Mouse (Mus musculus) hindbrain, embryonic 14.5 days (tissue): ENCODE data around the gene Tbca. TPM values are rescaled to one million over a fixed set of nuclear protein-coding genes. Genes with fewer than 3 reads are reported as not detected.

Experiments
- ATAC-seq: fragments of 200-750 bp; cut with Nextera tagmentation; 2 replicates; pipeline ENCODE4 v1.8.0; 2017; ENCODE audit warnings: moderate number of reproducible peaks, mild to moderate bottlenecking, moderate TSS enrichment, moderate library complexity; ENCODE audit not compliant: low FRiP score
- DNase-seq: peaks from one replicate; pipeline ENCODE4 v3.0.0-alpha.2; 2015; ENCODE audit warnings: low spot score
- H3K27ac ChIP-seq: fragments of 300-500 bp; sonication (generic); 2 replicates; pipeline ENCODE4 v1.5.1; 2014; ENCODE audit warnings: mild to moderate bottlenecking, moderate library complexity
- H3K27me3 ChIP-seq: fragments of 300-500 bp; sonication (generic); 2 replicates; pipeline ENCODE4 v1.6.1; 2014; ENCODE audit warnings: mild to moderate bottlenecking, low read length, mixed read lengths; ENCODE audit not compliant: control insufficient read depth, insufficient read depth
- H3K36me3 ChIP-seq: fragments of 300-500 bp; sonication (generic); replicated peaks from 2 replicates; pipeline ENCODE4 v1.6.1; 2014; ENCODE audit not compliant: control insufficient read depth, insufficient read depth
- H3K4me1 ChIP-seq: fragments of 300-500 bp; sonication (generic); replicated peaks from 2 replicates; pipeline ENCODE4 v1.6.1; 2014; ENCODE audit warnings: antibody characterized with exemption, low read length, mixed read lengths; ENCODE audit not compliant: control insufficient read depth, insufficient read depth
- H3K4me2 ChIP-seq: fragments of 300-500 bp; sonication (generic); replicated peaks from 2 replicates; pipeline ENCODE4 v1.6.1; 2014; ENCODE audit warnings: mild to moderate bottlenecking, moderate library complexity
- H3K4me3 ChIP-seq: fragments of 300-500 bp; sonication (generic); replicated peaks from 2 replicates; pipeline ENCODE4 v1.5.1; 2014; ENCODE audit warnings: mild to moderate bottlenecking, low read length
- H3K9ac ChIP-seq: fragments of 300-500 bp; sonication (generic); 2 replicates; pipeline ENCODE4 v1.6.1; 2014
- H3K9me3 ChIP-seq: fragments of 300-500 bp; sonication (generic); 2 replicates; pipeline ENCODE4 v1.6.1; 2016; ENCODE audit warnings: low read length; ENCODE audit not compliant: control insufficient read depth
- WGBS: fragments of 180-500 bp; shearing (Covaris S2); extraction: QIAGEN DNeasy Blood & Tissue Kit; methylation state at CpG from one replicate; pipeline ENCODE4 v1.1.7; 2014; 5-methylcytosine and 5-hydroxymethylcytosine counted together
- polyA plus RNA-seq: library from polyadenylated mRNA; unstranded; fragments of >200 nt; fragmentation: Nextera tagmentation; extraction: Ambion mirVana; gene quantifications from 2 replicates; pipeline ENCODE4 v1.2.1, GENCODE M21; 2014

Tbca gene
- polyA plus RNA-seq, 1 experiment from 2014 or later: 314 TPM

DNA sequence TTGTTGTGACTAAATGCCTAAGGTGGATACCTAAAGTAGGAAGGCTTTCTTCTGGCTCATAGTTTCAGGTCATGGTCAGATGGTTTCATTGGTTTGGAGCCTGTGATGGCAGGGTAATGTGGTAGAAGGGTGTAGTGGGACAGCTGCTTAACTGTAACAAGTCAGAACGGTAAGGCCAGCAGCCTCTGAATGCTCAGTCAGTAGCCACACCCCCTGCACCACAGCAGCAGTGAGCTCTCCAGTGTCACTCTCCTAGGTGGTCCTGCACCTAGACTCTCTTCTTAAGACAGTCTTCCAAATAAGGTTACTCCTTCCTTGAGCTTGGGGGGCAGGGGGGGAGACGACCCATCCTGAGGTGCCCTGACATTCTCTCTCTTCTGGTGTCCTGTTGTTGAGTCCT is 39.1 kb downstream of the Tbca start:
- Histone ChIP-seq H3K4me1 (no peaks in the 10 kb centered on the region), H3K27me3 (no peaks in the 10 kb centered on the region), H3K9ac (no peak overlapping the region), H3K27ac (no peak overlapping the region), H3K4me2 (no peak overlapping the region), H3K9me3 (no peaks in the 10 kb centered on the region), H3K36me3 (0 out of 2 replicates have a peak, but pooled peaks cover 5% of the 10 kb centered on the region), H3K4me3 (no peak overlapping the region)
- WGBS: 54% methylated on average over 2 of the region's 2 CpGs
- ATAC-seq (no peak), DNase-seq (no peak)

DNA sequence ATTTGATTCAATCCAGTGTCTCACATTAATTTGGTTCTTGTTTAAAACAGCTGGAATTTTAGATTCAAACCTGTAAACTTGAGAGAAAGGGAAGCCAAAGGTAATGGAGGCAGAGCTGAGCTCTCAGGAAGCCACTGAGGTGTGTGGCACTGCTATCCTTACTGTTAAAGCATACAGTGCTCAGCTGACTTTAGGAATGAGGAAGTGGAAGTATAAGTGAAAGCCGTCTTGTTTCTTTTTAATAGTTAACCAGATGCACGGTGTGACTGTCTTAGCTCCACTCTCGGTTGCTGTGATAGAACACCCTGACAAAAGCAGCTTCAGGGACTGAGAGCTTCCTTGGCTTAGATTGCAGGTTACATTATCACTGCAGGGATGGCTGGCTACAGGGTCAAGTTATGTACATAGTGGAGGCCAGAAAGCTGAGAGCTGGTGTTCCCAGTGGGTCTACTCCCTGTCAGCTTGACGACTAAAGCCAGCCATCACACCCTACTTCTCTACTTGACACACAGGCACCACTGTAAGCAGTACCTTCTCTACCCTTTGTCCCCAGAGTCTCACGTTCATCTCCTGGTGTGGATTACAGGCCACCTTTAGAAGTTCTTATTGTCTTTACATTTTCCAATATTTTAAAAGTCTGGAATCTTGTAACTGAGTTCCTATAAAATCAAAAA is 49.5 kb downstream of the Tbca start:
- no peak overlapping the region for H3K4me3 ChIP-seq
- peak overlapping the region; percentile 61 for H3K27ac ChIP-seq
- 0 out of 2 replicates have a peak, but pooled peaks cover 8% of the 10 kb centered on the region for H3K4me1 ChIP-seq
- H3K9ac ChIP-seq: no peak overlapping the region
- ATAC-seq: no peak
- H3K27me3 ChIP-seq: no peaks in the 10 kb centered on the region
- DNase-seq: no peak
- peaks cover 32% of the 10 kb centered on the region; the same call in 1 of the 2 replicates for H3K36me3 ChIP-seq
- H3K9me3 ChIP-seq: no peaks in the 10 kb centered on the region
- H3K4me2 ChIP-seq: no peak overlapping the region
- WGBS: 66% methylated on average over 5 of the region's 5 CpGs

DNA sequence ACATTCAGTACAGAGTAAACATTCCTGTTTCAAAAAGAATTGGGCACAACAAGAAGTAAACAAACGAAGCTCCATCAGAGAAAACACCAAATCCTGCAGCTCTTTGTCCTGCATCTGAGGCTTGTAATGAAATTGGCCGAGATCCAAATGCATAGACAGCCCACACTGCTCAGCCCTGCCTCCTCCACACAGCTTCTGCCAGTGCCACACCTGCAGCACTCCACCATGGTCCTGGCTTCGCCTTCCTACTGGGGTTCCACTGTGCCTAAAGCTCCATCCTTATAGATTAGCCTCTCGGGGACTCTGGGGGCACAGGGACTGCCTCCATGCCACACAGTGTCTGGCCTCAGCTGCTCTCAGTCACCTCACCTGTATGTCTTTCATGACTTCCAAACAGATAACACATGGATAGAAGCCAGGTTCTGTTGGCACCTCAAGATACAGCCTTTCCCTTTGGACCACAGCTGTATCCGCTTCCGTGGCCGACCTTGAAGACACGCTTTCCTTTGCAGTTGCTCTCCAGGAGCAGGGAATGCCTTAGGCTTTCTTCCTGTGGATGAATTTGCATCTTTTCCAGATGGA is 50.1 kb downstream of the Tbca start:
- no peak overlapping the region for H3K9ac ChIP-seq
- no peaks in the 10 kb centered on the region for H3K27me3 ChIP-seq
- no peak overlapping the region for H3K4me2 ChIP-seq
- H3K27ac ChIP-seq: peak overlapping the region; percentile 63
- 74% methylated on average over 8 of the region's 8 CpGs for WGBS
- 0 out of 2 replicates have a peak, but pooled peaks cover 8% of the 10 kb centered on the region for H3K4me1 ChIP-seq
- no peaks in the 10 kb centered on the region for H3K9me3 ChIP-seq
- no peak overlapping the region for H3K4me3 ChIP-seq
- peaks cover 31% of the 10 kb centered on the region; the same call in 1 of the 2 replicates for H3K36me3 ChIP-seq
- peak; percentile 52 for DNase-seq
- peak; percentile 74; the same call in 1 of the 2 replicates for ATAC-seq

DNA sequence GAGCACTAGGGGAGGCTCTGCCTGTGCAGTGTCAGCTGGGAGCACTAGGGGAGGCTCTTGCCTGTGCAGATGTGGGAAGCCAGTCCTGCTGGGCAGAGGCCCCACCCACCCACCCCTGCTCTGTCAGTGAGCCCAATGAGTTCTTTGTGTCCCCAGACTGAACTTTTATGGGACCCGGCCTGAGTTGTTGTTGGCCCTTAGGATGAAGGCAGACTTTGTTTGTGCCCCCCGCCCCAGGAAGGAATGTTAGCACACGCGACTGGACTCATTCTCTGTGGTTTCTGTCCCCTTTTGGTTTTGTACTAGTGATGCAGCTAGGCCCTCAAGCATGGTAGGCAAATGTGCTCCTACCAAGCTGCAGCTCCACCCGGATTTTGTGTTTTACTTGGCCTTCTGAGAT is 54.5 kb downstream of the Tbca start:
- Histone ChIP-seq H3K9me3 (no peaks in the 10 kb centered on the region), H3K4me2 (no peak overlapping the region), H3K4me1 (0 out of 2 replicates have a peak, but pooled peaks cover 3% of the 10 kb centered on the region), H3K4me3 (no peak overlapping the region), H3K27ac (no peak overlapping the region), H3K36me3 (peaks cover 21% of the 10 kb centered on the region; the same call in 1 of the 2 replicates), H3K27me3 (no peaks in the 10 kb centered on the region), H3K9ac (no peak overlapping the region)
- ATAC-seq: no peak
- no peak for DNase-seq
- 64% methylated on average over 5 of the region's 5 CpGs for WGBS

DNA sequence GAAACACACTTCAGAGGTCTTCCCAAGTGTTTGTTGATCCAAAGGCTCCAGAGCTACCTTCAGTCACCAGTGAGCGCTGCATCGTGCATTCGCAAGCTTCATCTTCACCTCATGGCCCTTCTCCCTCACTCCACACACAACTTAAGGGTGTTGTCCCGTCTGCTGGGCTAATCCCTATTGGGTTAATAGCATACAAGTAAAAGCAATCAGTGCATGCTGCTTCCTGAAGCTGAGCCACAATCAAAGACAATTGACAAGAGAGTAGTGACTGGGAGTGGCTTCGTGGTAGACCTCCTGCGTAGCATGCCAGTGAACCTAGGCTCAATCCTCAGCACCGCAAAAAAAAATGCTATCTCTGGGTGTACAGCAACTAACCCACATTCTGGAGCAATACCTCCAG is 59.2 kb downstream of the Tbca start:
- H3K9ac ChIP-seq: no peak overlapping the region
- no peaks in the 10 kb centered on the region for H3K9me3 ChIP-seq
- no peaks in the 10 kb centered on the region for H3K4me1 ChIP-seq
- ATAC-seq (no peak), DNase-seq (no peak)
- no peaks in the 10 kb centered on the region for H3K27me3 ChIP-seq
- WGBS: 79% methylated on average over 7 of the region's 7 CpGs
- H3K4me3 ChIP-seq: no peak overlapping the region
- H3K27ac ChIP-seq: no peak overlapping the region
- 0 out of 2 replicates have a peak, but pooled peaks cover 8% of the 10 kb centered on the region for H3K36me3 ChIP-seq
- H3K4me2 ChIP-seq: no peak overlapping the region

DNA sequence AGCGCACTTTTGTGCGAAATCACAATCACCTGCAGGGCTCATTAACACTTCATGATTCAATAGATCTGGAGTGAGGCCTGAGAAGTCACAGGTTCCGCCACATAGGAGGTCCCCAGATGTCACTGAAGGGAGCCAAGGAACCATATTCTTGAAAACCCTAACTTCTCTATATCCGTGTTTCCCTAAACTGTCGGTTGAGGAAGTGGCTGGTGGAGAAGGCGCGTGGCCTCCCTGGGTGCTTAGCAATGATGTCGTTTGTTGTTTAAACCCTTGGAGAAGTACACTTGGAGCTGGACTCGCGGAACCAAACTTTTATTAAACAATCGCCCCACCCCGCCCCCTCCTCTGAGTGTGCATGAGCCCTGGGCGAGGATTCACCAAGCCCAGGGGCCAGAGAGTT is 60.6 kb downstream of the Tbca start:
- WGBS: 77% methylated on average over 13 of the region's 13 CpGs
- Histone ChIP-seq H3K4me2 (no peak overlapping the region), H3K27ac (no peak overlapping the region), H3K27me3 (no peaks in the 10 kb centered on the region), H3K36me3 (no peaks in the 10 kb centered on the region), H3K4me3 (no peak overlapping the region), H3K9ac (no peak overlapping the region), H3K9me3 (no peaks in the 10 kb centered on the region), H3K4me1 (no peaks in the 10 kb centered on the region)
- no peak for DNase-seq
- no peak for ATAC-seq

DNA sequence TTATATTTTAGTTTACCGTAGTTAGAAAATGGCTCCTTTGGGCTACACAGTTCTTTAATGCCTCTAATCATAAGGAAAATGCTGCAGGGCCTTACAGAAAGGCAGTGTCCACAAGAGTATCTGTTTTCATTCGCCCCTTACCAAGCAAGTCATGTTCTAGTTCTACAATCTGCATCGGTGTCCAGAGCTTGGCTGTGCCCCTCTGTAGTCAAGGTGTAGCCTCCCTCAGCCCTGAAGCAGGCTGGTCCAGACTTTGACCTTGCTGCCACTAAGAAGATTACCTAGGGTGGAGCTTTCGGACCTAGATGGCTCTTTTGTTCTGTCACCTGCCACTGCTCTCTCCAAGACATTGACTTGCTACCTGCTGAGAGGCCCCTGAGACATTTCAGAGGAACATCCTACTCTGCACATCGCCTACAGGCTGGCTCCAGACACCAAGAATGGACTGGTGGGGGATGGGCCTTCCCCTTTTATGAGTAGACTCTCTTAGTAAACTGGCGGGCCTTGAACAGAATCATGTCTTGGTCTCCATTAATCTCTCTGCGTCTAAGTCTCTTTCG is 69.4 kb downstream of the Tbca start:
- Histone ChIP-seq H3K27ac (no peak overlapping the region), H3K27me3 (peaks cover 33% of the 10 kb centered on the region), H3K36me3 (no peaks in the 10 kb centered on the region), H3K9ac (no peak overlapping the region), H3K4me3 (no peak overlapping the region), H3K4me2 (no peak overlapping the region), H3K4me1 (no peaks in the 10 kb centered on the region), H3K9me3 (no peaks in the 10 kb centered on the region)
- DNase-seq (no peak), ATAC-seq (no peak)
- 68% methylated on average over 8 of the region's 8 CpGs for WGBS

DNA sequence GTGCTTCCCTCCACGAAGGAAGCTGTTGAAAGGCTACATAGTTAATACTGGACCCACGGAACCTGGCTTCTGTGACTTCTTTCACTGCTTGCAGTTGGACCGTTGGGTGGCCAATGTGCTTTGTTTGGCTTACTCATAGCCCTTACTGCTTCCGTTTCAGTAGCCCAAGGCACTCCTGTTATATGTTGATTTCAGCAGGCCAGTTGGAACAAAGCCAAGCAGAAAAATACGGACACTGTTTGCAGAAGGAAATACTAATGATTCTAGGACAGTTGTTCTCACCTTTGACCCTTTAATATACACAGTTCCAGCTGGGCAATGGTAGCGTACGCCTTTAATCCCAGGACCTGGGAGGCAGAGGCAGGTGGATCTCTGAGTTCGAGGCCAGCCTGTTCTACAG is 70.5 kb downstream of the Tbca start:
- Histone ChIP-seq H3K4me1 (no peaks in the 10 kb centered on the region), H3K4me2 (no peak overlapping the region), H3K27me3 (peaks cover 44% of the 10 kb centered on the region), H3K36me3 (no peaks in the 10 kb centered on the region), H3K9ac (no peak overlapping the region), H3K27ac (no peak overlapping the region), H3K9me3 (no peaks in the 10 kb centered on the region), H3K4me3 (no peak overlapping the region)
- WGBS: 85% methylated on average over 8 of the region's 8 CpGs
- ATAC-seq (no peak), DNase-seq (no peak)

DNA sequence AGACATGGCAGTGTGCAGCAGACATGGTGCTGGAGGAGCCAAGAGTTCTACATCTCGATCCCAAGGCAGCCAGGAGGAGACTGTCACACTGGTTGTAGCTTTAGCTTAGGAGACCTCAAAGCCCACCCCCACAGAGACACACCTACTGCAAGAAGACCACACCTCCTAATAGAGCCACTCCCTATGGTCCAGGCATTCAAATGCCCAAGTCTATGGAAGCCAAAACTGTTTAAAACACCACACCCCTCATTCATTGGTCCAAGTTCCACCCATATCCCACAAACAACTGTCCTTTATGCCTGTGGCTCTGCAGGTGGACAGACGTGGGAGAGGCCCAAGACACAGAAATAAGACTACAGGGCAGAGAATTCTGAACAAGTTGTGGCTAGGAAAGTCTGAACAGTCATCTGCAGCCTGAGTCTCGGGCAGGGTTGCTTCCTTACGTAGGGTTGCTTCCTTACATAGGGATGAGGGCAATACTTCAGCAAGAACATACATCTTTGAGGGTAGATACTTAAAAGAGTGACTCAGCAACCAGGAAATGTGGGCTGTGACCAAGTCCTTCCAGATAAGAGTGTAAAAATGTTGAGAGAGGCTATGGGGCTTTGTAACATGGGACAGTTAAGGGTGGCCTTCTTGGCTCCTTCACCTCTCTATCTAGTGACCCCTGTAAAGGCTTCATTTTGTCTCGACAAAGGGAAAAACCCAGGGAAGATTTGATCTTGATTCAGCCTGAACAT is 74.0 kb downstream of the Tbca start:
- no peak overlapping the region for H3K4me3 ChIP-seq
- no peaks in the 10 kb centered on the region for H3K36me3 ChIP-seq
- WGBS: 84% methylated on average over 5 of the region's 5 CpGs
- H3K4me2 ChIP-seq: no peak overlapping the region
- no peaks in the 10 kb centered on the region for H3K9me3 ChIP-seq
- ATAC-seq (no peak), DNase-seq (no peak)
- H3K4me1 ChIP-seq: no peaks in the 10 kb centered on the region
- H3K9ac ChIP-seq: no peak overlapping the region
- H3K27ac ChIP-seq: no peak overlapping the region
- H3K27me3 ChIP-seq: peaks cover 78% of the 10 kb centered on the region
